Mouse (Mus musculus) urinary bladder, postnatal 25 days (tissue): ENCODE results near the gene Obox3.
"Not testable (repeated sequence)": the region's sequence is repeated elsewhere in the genome, so short reads cannot be mapped to it uniquely, and the experiment has no call there.

ENCODE experiments used
- DNase-seq: peaks from one replicate; pipeline ENCODE4 v3.0.0; 2022; ENCODE audit warnings: low spot score

The Obox3 gene

DNA sequence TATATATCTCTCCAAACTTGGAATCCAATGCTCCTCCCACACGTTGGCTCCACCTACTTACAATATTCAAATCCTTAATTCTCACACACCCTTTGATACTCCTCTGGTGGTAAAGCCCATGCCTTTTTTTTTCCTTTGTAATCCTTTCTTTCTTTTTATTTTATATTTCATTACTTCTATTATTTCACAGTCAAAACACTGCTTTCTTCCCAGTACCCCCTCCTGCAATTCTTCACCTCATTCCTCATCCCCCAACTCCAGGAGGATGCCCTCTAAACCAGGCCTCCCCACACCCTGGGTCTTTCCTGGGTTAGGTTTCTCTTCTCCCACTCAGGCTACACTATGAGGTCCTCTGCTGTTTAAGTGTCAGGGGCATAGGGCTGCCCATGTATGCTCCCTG, at the start of gene Obox3:
TSS of gene Obox3 (minus strand) at position 101 of the 400 bp plus-strand sequence.
- not testable (repeated sequence) for DNase-seq

- DNase-seq: not testable (repeated sequence)
These were observed 130.3 kb downstream of the Obox3 start for GRCm38 (mm10) chr7:15509411-15509810.
